Mouse (Mus musculus) hindbrain, embryonic 12.5 days (tissue): ENCODE data around the gene P2rx2. TPM values are rescaled to one million over a fixed set of nuclear protein-coding genes. Genes with fewer than 3 reads are reported as not detected.

Source experiments
- ATAC-seq: fragments of 200-750 bp; cut with Nextera tagmentation; 2 replicates; pipeline ENCODE4 v1.8.0; 2017; ENCODE audit warnings: moderate TSS enrichment; ENCODE audit not compliant: low FRiP score
- H3K27ac ChIP-seq: fragments of 300-500 bp; sonication (generic); 2 replicates; pipeline ENCODE4 v1.5.1; 2016; ENCODE audit warnings: mild to moderate bottlenecking
- H3K27me3 ChIP-seq: fragments of 300-500 bp; sonication (generic); 2 replicates; pipeline ENCODE4 v1.6.1; 2016; ENCODE audit warnings: mild to moderate bottlenecking
- H3K36me3 ChIP-seq: fragments of 300-500 bp; sonication (generic); 2 replicates; pipeline ENCODE4 v1.6.1; 2016; ENCODE audit warnings: mild to moderate bottlenecking
- H3K4me1 ChIP-seq: fragments of 300-500 bp; sonication (generic); 2 replicates; pipeline ENCODE4 v1.6.1; 2016
- H3K4me2 ChIP-seq: fragments of 300-500 bp; sonication (generic); replicated peaks from 2 replicates; pipeline ENCODE4 v1.6.1; 2016; ENCODE audit warnings: mild to moderate bottlenecking
- H3K4me3 ChIP-seq: fragments of 300-500 bp; sonication (generic); 2 replicates; pipeline ENCODE4 v1.5.1; 2016; ENCODE audit warnings: mild to moderate bottlenecking
- H3K9ac ChIP-seq: fragments of 300-500 bp; sonication (generic); 2 replicates; pipeline ENCODE4 v1.6.1; 2016; ENCODE audit warnings: mild to moderate bottlenecking, moderate library complexity
- H3K9me3 ChIP-seq: fragments of 300-500 bp; sonication (generic); replicated peaks from 2 replicates; pipeline ENCODE4 v1.6.1; 2016; ENCODE audit warnings: mild to moderate bottlenecking
- WGBS: fragments of 180-500 bp; shearing (Covaris S2); methylation state at CpG from one replicate; pipeline ENCODE4 v1.1.7; 2016; 5-methylcytosine and 5-hydroxymethylcytosine counted together
- polyA plus RNA-seq: library from polyadenylated mRNA; unstranded; fragments of >200 nt; fragmentation: Nextera tagmentation; extraction: Ambion mirVana; gene quantifications from 2 replicates; pipeline ENCODE4 v1.2.1, GENCODE M21; 2016

Gene P2rx2
- polyA plus RNA-seq, 1 experiment from 2014 or later: 3.2 TPM

- peak overlapping the region; percentile 44; the same call in 1 of the 2 replicates for H3K9ac ChIP-seq
- H3K27ac ChIP-seq: 0 out of 2 replicates have a peak overlapping the region, but pooled peaks have one; percentile 41
- 29% methylated on average over 11 of the region's 11 CpGs for WGBS
- peaks cover 14% of the 10 kb centered on the region for H3K4me1 ChIP-seq
- peak overlapping the region; percentile 79 for H3K4me2 ChIP-seq
- H3K36me3 ChIP-seq: peaks cover 39% of the 10 kb centered on the region
- H3K9me3 ChIP-seq: no peaks in the 10 kb centered on the region
- H3K4me3 ChIP-seq: peak overlapping the region; percentile 42
- ATAC-seq: no peak
- peaks cover 26% of the 10 kb centered on the region for H3K27me3 ChIP-seq
Observed at GRCm38 (mm10) chr5:110363822-110364545, 21.0 kb upstream of the P2rx2 start.

- H3K4me3 ChIP-seq: peak overlapping the region; percentile 42
- WGBS: 1% methylated on average over 57 of the region's 72 CpGs
- peaks cover 33% of the 10 kb centered on the region for H3K36me3 ChIP-seq
- peak overlapping the region; percentile 44 for H3K9ac ChIP-seq
- peak; percentile 83 for ATAC-seq
- peak overlapping the region; percentile 41; the same call in 1 of the 2 replicates for H3K27ac ChIP-seq
- peaks cover 26% of the 10 kb centered on the region for H3K27me3 ChIP-seq
- peak overlapping the region; percentile 79 for H3K4me2 ChIP-seq
- peaks cover 14% of the 10 kb centered on the region for H3K4me1 ChIP-seq
- H3K9me3 ChIP-seq: no peaks in the 10 kb centered on the region
Observed at GRCm38 (mm10) chr5:110363179-110363821, 20.3 kb upstream of the P2rx2 start.

- peak; percentile 39 for ATAC-seq
- 2% methylated on average over 27 of the region's 28 CpGs for WGBS
- Histone ChIP-seq H3K4me3 (peak overlapping the region; percentile 42), H3K9me3 (no peaks in the 10 kb centered on the region), H3K27me3 (peaks cover 26% of the 10 kb centered on the region), H3K27ac (no peak overlapping the region), H3K9ac (peak overlapping the region; percentile 44), H3K36me3 (peaks cover 29% of the 10 kb centered on the region), H3K4me2 (peak overlapping the region; percentile 79), H3K4me1 (peaks cover 19% of the 10 kb centered on the region)
Observed at GRCm38 (mm10) chr5:110362813-110363178, 19.8 kb upstream of the P2rx2 start.

GRCm38 (mm10) chr5:110361465-110361864, 18.5 kb upstream of the P2rx2 start:
- no peaks in the 10 kb centered on the region for H3K9me3 ChIP-seq
- no peak overlapping the region for H3K4me3 ChIP-seq
- H3K27me3 ChIP-seq: peaks cover 26% of the 10 kb centered on the region
- peaks cover 17% of the 10 kb centered on the region for H3K36me3 ChIP-seq
- WGBS: 87% methylated on average over 6 of the region's 6 CpGs
- no peak overlapping the region for H3K9ac ChIP-seq
- ATAC-seq: no peak
- H3K4me1 ChIP-seq: peaks cover 21% of the 10 kb centered on the region
- H3K27ac ChIP-seq: no peak overlapping the region
- H3K4me2 ChIP-seq: no peak overlapping the region

GRCm38 (mm10) chr5:110357531-110358179, 14.6 kb upstream of the P2rx2 start:
- peak; percentile 55 for ATAC-seq
- WGBS: 29% methylated on average over 9 of the region's 9 CpGs
- Histone ChIP-seq H3K9me3 (no peaks in the 10 kb centered on the region), H3K4me1 (peaks cover 8% of the 10 kb centered on the region; the same call in 1 of the 2 replicates), H3K27ac (no peak overlapping the region), H3K27me3 (peaks cover 30% of the 10 kb centered on the region), H3K4me3 (no peak overlapping the region), H3K9ac (no peak overlapping the region), H3K4me2 (no peak overlapping the region), H3K36me3 (0 out of 2 replicates have a peak, but pooled peaks cover 5% of the 10 kb centered on the region)

GRCm38 (mm10) chr5:110354716-110355115, 11.7 kb upstream of the P2rx2 start:
- 18% methylated on average over 7 of the region's 7 CpGs for WGBS
- Histone ChIP-seq H3K27me3 (peaks cover 21% of the 10 kb centered on the region), H3K36me3 (no peaks in the 10 kb centered on the region), H3K4me2 (no peak overlapping the region), H3K9ac (no peak overlapping the region), H3K4me1 (peaks cover 8% of the 10 kb centered on the region; the same call in 1 of the 2 replicates), H3K9me3 (no peaks in the 10 kb centered on the region), H3K4me3 (no peak overlapping the region), H3K27ac (no peak overlapping the region)
- ATAC-seq: no peak

GRCm38 (mm10) chr5:110347006-110347405, 4.0 kb upstream of the P2rx2 start:
- Histone ChIP-seq H3K9me3 (no peaks in the 10 kb centered on the region), H3K27me3 (peaks cover 27% of the 10 kb centered on the region), H3K9ac (no peak overlapping the region), H3K27ac (no peak overlapping the region), H3K4me3 (no peak overlapping the region), H3K4me1 (peaks cover 12% of the 10 kb centered on the region), H3K36me3 (no peaks in the 10 kb centered on the region), H3K4me2 (no peak overlapping the region)
- 89% methylated on average over 8 of the region's 8 CpGs for WGBS
- ATAC-seq: no peak

GRCm38 (mm10) chr5:110345553-110345952, 2.5 kb upstream of the P2rx2 start:
- 74% methylated on average over 4 of the region's 4 CpGs for WGBS
- no peak for ATAC-seq
- Histone ChIP-seq H3K27me3 (peaks cover 38% of the 10 kb centered on the region), H3K36me3 (no peaks in the 10 kb centered on the region), H3K9me3 (no peaks in the 10 kb centered on the region), H3K9ac (no peak overlapping the region), H3K4me3 (no peak overlapping the region), H3K4me2 (no peak overlapping the region), H3K4me1 (peaks cover 12% of the 10 kb centered on the region), H3K27ac (no peak overlapping the region)

- H3K27me3 ChIP-seq: peaks cover 38% of the 10 kb centered on the region
- no peaks in the 10 kb centered on the region for H3K36me3 ChIP-seq
- H3K27ac ChIP-seq: no peak within 1 kb of the TSS
- no peak within 1 kb of the TSS for H3K9ac ChIP-seq
- H3K4me3 ChIP-seq: no peak within 1 kb of the TSS
- peaks cover 12% of the 10 kb centered on the region for H3K4me1 ChIP-seq
- no peak for ATAC-seq
- no peaks in the 10 kb centered on the region for H3K9me3 ChIP-seq
- H3K4me2 ChIP-seq: no peak within 1 kb of the TSS
- WGBS: 77% methylated on average over 4 of the region's 4 CpGs
Observed at GRCm38 (mm10) chr5:110344524-110344923, 1.5 kb upstream of the P2rx2 start, which contains the start of gene Lrcol1. Gene Lrcol1 (plus strand): TSS chr5:110344730.

GRCm38 (mm10) chr5:110338792-110339191, 4.2 kb downstream of the P2rx2 start:
- peaks cover 12% of the 10 kb centered on the region for H3K4me1 ChIP-seq
- H3K27me3 ChIP-seq: peaks cover 29% of the 10 kb centered on the region
- H3K27ac ChIP-seq: no peak overlapping the region
- ATAC-seq: no peak
- H3K4me2 ChIP-seq: no peak overlapping the region
- H3K4me3 ChIP-seq: no peak overlapping the region
- no peak overlapping the region for H3K9ac ChIP-seq
- peaks cover 42% of the 10 kb centered on the region for H3K36me3 ChIP-seq
- no peaks in the 10 kb centered on the region for H3K9me3 ChIP-seq
- WGBS: 84% methylated on average over 2 of the region's 2 CpGs

- no peaks in the 10 kb centered on the region for H3K9me3 ChIP-seq
- no peak overlapping the region for H3K4me3 ChIP-seq
- peaks cover 64% of the 10 kb centered on the region for H3K36me3 ChIP-seq
- no peak overlapping the region for H3K9ac ChIP-seq
- H3K4me2 ChIP-seq: no peak overlapping the region
- H3K27ac ChIP-seq: no peak overlapping the region
- H3K4me1 ChIP-seq: no peaks in the 10 kb centered on the region
- H3K27me3 ChIP-seq: no peaks in the 10 kb centered on the region
- WGBS: 89% methylated on average over 3 of the region's 3 CpGs
- ATAC-seq: no peak
Observed at GRCm38 (mm10) chr5:110330508-110330907, 12.5 kb downstream of the P2rx2 start.

GRCm38 (mm10) chr5:110313127-110313526, 29.9 kb downstream of the P2rx2 start:
- Histone ChIP-seq H3K4me1 (no peaks in the 10 kb centered on the region), H3K36me3 (peaks cover 53% of the 10 kb centered on the region), H3K4me3 (no peak overlapping the region), H3K27me3 (no peaks in the 10 kb centered on the region), H3K4me2 (no peak overlapping the region), H3K9ac (no peak overlapping the region), H3K9me3 (no peaks in the 10 kb centered on the region), H3K27ac (no peak overlapping the region)
- 93% methylated on average over 3 of the region's 3 CpGs for WGBS
- no peak for ATAC-seq
